Mouse (Mus musculus): Measurements from ENCODE around the gene Adipor2.

DNA sequence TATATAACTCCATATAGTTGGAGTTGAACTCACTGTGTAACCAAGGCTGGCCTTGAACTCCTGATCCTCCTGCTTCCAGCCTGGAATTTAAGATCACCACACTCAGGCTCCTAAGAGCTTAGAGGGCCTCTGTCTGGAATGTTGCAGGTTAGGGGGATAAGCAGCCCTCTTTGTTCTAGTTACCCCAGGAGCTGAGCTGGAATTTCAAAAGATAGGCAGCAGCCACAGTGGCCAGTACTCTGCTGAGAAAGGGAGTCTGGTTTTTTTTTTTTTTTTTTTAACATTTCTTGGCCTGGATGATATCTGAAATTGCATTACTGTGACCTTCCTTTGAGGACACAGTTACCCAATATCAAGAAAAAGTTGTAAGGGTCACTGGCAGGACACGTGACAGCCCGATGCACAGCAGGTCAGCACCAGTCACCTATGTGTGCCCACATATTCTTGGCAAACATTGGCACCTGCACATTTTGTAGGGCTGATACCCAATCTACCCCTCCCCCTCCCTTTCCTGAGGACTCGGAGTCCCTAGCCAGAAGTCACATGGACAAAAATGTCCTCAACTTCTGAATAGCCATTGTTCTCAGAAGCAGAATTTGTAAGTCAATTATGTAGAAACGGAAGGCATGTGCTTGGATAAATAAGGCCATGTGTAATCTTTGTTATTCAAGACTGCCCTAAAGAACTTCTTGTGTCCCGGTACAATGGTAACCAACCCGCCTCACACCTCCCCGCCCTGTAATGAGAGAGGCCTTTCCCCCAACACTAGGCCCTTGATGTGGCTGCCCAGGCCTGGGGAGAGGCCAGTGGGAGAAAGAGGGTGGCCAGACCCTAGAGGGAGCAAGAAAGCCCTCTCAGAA is 1.1 kb upstream of the Adipor2 start:
- no peak for TF ChIP-seq ZC3H11A (IDR thresholded peaks at IDR 0.05; ENCODE audit: borderline replicate concordance, low read depth, low read length)
- no peak for TF ChIP-seq MAFK (IDR thresholded peaks at IDR 0.05; ENCODE audit: insufficient read depth, low read depth, low read length)
- peak; percentile 86 for TF ChIP-seq ZNF384 (IDR thresholded peaks at IDR 0.05; ENCODE audit: low read depth, low read length)
- no peak for TF ChIP-seq HCFC1 (IDR thresholded peaks at IDR 0.05; ENCODE audit: borderline replicate concordance, insufficient read depth, low read length)
- no peak; the same call in 1 of the 2 replicates for TF ChIP-seq CHD2 (IDR thresholded peaks at IDR 0.05; ENCODE audit: low read depth, low read length)
